Mouse (Mus musculus) testis, adult 2 months (tissue): Measurements from ENCODE around the gene Tnfaip1.

Source experiments
- CTCF ChIP-seq: fragments of 200-500 bp; IDR thresholded peaks from 2 replicates; pipeline ENCODE4 v1.5.1; 2012; ENCODE audit warnings: low read depth, mild to moderate bottlenecking, inconsistent platforms, low read length, moderate library complexity; ENCODE audit not compliant: control insufficient read depth, insufficient read depth, insufficient replicate concordance
- POLR2A ChIP-seq: fragments of 200-500 bp; IDR thresholded peaks from 2 replicates; pipeline ENCODE4 v1.6.1; 2012; ENCODE audit warnings: low read depth, mild to moderate bottlenecking, inconsistent platforms, low read length, moderate library complexity; ENCODE audit not compliant: control insufficient read depth

GRCm38 (mm10) chr11:78483639-78484038 is 52.5 kb downstream of the Tnfaip1 start:
- no peak for TF ChIP-seq POLR2A
- TF ChIP-seq CTCF, result no peak
